Mouse (Mus musculus) megakaryocyte, embryonic 14.5 days (primary cell): ENCODE results near the gene Farp1. TPM values are rescaled to one million over a fixed set of nuclear protein-coding genes. Genes with fewer than 3 reads are reported as not detected.
"Not testable (repeated sequence)": the region's sequence is repeated elsewhere in the genome, so short reads cannot be mapped to it uniquely, and the experiment has no call there.

Experiments
- H3K27me3 ChIP-seq: replicated peaks from 2 replicates; pipeline ENCODE3; 2012; ENCODE audit warnings: inconsistent platforms
- H3K36me3 ChIP-seq: replicated peaks from 2 replicates; pipeline ENCODE3; 2012; ENCODE audit warnings: low read length, inconsistent platforms, mixed read lengths
- H3K4me1 ChIP-seq: 2 replicates; pipeline ENCODE4 v1.6.1; 2012; ENCODE audit warnings: inconsistent platforms
- H3K4me3 ChIP-seq: replicated peaks from 2 replicates; pipeline ENCODE3; 2012; ENCODE audit warnings: moderate library complexity, mild to moderate bottlenecking, inconsistent platforms
- H3K9me3 ChIP-seq: 2 replicates; pipeline ENCODE4 v1.6.1; 2012; ENCODE audit warnings: inconsistent platforms
- FLI1 ChIP-seq: IDR thresholded peaks from 2 replicates; pipeline ENCODE4 v1.6.1; 2012; ENCODE audit warnings: low read length, inconsistent platforms, mixed read lengths
- GATA1 ChIP-seq: IDR thresholded peaks from 3 replicates; pipeline ENCODE4 v1.6.1; 2012; ENCODE audit warnings: mixed read lengths, low read length, inconsistent platforms, borderline replicate concordance
- polyA plus RNA-seq: library from polyadenylated mRNA; stranded (reverse); fragments of >175 nt; gene quantifications from 2 replicates; pipeline ENCODE4 v1.2.3, GENCODE M21; 2012; ENCODE audit warnings: low replicate concordance; ENCODE audit not compliant: insufficient read depth

Gene Farp1
- polyA plus RNA-seq, 1 experiment: not detected

DNA sequence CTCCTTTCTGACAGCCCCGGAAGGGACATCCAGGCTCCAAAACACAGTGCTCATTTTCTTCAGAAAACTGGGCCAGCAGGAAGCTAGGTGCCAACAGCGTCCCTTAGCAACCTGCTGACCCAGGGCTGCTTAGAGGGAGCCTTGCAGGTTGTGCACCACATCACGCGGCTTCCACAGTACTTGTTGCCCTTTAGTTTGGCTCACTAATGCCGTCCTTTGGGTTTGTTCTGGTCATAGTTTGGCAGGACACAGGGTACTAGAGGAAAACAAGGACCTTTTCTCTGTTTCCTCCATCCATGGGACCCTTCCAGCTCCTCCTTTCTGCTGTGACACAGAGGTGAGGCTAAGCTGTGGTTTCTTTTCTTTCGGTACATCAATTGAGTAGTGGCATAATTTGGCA lies 78.8 kb downstream of the Farp1 start:
- Histone ChIP-seq H3K4me3 (no peak overlapping the region), H3K4me1 (no peaks in the 10 kb centered on the region), H3K9me3 (0 out of 2 replicates have a peak, but pooled peaks cover 5% of the 10 kb centered on the region), H3K36me3 (no peaks in the 10 kb centered on the region), H3K27me3 (no peaks in the 10 kb centered on the region)
- TF ChIP-seq FLI1: no peak
- TF ChIP-seq GATA1: no peak

DNA sequence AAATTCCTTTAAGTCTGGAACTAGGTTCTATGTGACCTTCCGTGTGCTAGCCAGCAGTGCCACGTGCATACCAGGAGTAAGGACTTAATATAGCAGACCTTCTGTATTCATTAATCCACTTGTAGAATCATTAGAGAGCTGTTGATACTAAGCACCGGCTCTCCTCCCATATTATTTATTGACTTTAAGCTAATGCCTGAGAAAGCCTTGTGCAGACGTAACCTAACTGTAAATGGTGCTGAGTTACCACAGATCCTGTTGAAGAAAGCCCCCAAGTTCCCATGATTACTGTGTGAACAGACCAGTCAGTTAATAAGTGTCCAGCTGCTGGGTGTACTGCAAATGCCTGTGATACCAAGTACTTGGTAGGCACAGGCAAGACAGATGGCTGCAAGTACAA lies 81.7 kb downstream of the Farp1 start:
- H3K9me3 ChIP-seq: 0 out of 2 replicates have a peak, but pooled peaks cover 5% of the 10 kb centered on the region
- H3K27me3 ChIP-seq: no peaks in the 10 kb centered on the region
- TF ChIP-seq GATA1: no peak
- TF ChIP-seq FLI1: no peak
- H3K4me1 ChIP-seq: no peaks in the 10 kb centered on the region
- H3K4me3 ChIP-seq: no peak overlapping the region
- H3K36me3 ChIP-seq: no peaks in the 10 kb centered on the region

DNA sequence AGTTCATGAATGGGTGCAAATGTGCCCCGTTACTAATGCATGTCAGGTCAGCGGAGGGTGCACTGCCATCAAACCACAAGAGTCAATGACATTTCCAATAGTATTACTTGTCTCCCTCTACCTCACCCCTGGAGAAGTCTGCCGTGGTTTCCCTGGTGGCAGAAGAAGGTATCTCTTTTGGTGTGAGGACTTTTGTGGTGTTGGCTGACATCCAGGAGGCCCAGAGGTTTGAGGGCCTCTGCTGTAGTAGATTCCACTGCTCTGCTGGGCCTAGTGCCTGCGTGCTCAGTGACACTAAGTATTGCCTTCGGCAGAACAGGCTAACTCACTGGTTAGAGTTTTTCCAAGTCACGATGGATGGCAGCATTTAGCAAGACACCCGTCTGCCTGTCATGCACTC lies 83.9 kb downstream of the Farp1 start:
- Histone ChIP-seq H3K4me1 (no peaks in the 10 kb centered on the region), H3K27me3 (no peaks in the 10 kb centered on the region), H3K9me3 (0 out of 2 replicates have a peak, but pooled peaks cover 5% of the 10 kb centered on the region), H3K36me3 (no peaks in the 10 kb centered on the region), H3K4me3 (no peak overlapping the region)
- TF ChIP-seq FLI1 (no peak), GATA1 (no peak)

DNA sequence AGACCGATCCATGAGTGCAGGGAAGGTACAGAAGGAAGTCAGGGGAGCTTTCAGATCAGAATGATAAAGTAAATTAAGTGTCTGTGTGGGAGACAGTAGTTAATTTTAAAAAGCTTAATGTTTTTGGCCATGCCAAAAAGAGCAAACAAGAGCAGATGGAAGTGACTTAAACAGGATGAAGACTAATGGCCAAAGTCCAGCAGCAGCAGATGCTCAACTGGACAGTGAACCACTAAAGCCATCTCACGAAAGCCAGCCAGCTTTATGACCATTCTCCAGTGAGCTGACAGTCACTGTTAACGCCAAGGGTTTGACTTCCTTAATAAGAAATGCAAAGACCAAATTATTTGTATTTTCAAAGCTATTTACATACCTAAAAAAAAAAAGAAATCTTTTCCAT lies 86.7 kb downstream of the Farp1 start:
- Histone ChIP-seq H3K4me1 (no peaks in the 10 kb centered on the region), H3K36me3 (no peaks in the 10 kb centered on the region), H3K9me3 (no peaks in the 10 kb centered on the region), H3K4me3 (no peak overlapping the region), H3K27me3 (no peaks in the 10 kb centered on the region)
- no peak for TF ChIP-seq FLI1
- TF ChIP-seq GATA1: no peak

DNA sequence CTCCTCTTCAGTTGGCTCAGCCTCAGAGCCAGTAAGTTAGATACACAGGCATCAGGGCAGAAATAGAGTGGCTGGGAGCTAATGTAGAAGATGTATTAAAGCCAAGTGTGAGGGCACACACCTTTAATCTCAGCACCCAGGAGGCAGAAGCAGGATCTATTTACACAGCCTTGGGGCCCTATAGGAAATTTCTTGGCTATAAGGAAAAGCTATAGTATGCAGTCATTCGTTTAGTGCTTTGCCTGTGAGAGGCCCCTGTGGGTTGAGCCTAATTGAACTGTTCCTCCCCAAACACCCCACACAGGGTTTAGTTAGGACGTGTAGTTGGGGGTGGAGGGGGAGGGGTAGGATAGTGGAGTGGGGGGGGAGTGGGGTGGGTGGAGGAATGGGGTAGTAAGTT lies 87.9 kb downstream of the Farp1 start:
- no peaks in the 10 kb centered on the region for H3K4me1 ChIP-seq
- no peaks in the 10 kb centered on the region for H3K27me3 ChIP-seq
- no peak for TF ChIP-seq FLI1
- TF ChIP-seq GATA1: no peak
- H3K36me3 ChIP-seq: no peaks in the 10 kb centered on the region
- H3K9me3 ChIP-seq: no peaks in the 10 kb centered on the region
- no peak overlapping the region for H3K4me3 ChIP-seq

DNA sequence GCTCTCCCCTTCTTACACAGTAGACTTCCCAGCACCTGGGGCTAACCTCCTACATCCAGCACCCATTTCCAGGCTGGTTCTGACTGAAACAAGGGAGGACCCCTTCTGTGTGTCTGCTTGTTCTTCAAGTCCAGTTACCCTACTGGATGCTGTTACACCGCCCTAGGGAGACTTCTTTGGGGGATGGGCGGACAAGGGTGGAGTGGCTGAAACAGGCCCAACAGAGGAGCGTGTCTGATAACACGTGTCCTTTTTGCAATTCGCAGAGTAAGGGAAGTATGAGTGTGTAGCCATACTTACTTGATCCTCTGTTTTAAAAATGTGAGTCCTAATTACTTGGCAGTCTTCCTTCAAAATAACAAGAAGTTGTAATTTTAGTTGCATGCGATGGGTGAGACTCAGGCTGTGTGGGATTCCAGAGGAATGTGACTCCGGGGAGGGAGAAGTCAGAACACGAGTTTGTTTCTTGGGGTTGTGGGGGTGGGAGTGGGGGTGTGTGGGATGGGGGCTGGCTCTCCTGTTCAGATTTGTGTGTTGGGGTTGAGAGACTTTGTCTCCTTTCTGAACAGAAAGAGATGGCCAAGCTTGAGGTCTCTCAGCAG lies 89.5 kb downstream of the Farp1 start:
- Histone ChIP-seq H3K27me3 (no peaks in the 10 kb centered on the region), H3K4me1 (no peaks in the 10 kb centered on the region), H3K9me3 (no peaks in the 10 kb centered on the region), H3K4me3 (no peak overlapping the region), H3K36me3 (no peaks in the 10 kb centered on the region)
- TF ChIP-seq FLI1 (no peak), GATA1 (no peak)

DNA sequence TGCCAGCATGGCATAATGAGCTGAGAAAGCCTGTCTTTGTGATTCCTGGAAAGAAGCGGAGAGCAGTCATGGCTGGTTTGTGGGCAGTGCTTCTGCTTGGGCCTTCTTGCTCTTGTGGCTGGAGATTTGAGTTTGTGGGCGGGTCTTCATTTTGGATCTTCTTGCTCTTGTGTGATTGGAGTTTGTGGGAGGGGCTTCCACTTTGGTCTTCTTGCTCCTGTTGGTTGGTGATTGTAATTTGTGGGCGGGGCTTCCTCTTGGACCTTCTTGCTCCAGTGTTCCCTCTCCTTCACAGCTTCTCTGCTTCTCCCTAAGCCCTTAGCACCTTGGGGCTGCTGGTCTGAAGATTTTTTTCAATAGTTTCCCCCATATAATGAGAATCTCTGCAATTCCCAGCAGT lies 90.7 kb downstream of the Farp1 start:
- TF ChIP-seq FLI1: no peak
- TF ChIP-seq GATA1: no peak
- Histone ChIP-seq H3K36me3 (no peaks in the 10 kb centered on the region), H3K9me3 (no peaks in the 10 kb centered on the region), H3K27me3 (no peaks in the 10 kb centered on the region), H3K4me3 (no peak overlapping the region), H3K4me1 (no peaks in the 10 kb centered on the region)

DNA sequence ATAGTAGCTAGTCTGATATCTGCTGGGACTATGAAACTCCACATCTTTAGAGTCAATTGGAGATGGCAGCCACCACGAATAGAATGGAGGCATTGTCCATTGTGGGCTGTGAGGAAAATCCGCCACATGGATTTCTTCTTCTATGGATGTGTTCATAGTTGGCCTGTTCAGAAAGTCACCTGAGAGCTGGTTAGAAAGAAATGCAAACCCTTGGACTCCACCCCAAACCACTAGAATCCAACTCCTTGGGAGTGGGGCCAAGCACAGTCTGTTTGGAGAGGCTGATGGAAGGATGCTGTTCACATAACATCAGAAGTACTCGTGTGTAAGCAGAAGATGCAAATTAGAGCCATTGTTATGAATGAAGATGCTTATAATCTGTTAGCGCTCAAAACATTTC lies 91.3 kb downstream of the Farp1 start:
- Histone ChIP-seq H3K27me3 (no peaks in the 10 kb centered on the region), H3K4me3 (no peak overlapping the region), H3K9me3 (no peaks in the 10 kb centered on the region), H3K4me1 (peaks cover under 1% of the 10 kb centered on the region; the same call in 1 of the 2 replicates), H3K36me3 (no peaks in the 10 kb centered on the region)
- TF ChIP-seq GATA1 (no peak), FLI1 (no peak)

DNA sequence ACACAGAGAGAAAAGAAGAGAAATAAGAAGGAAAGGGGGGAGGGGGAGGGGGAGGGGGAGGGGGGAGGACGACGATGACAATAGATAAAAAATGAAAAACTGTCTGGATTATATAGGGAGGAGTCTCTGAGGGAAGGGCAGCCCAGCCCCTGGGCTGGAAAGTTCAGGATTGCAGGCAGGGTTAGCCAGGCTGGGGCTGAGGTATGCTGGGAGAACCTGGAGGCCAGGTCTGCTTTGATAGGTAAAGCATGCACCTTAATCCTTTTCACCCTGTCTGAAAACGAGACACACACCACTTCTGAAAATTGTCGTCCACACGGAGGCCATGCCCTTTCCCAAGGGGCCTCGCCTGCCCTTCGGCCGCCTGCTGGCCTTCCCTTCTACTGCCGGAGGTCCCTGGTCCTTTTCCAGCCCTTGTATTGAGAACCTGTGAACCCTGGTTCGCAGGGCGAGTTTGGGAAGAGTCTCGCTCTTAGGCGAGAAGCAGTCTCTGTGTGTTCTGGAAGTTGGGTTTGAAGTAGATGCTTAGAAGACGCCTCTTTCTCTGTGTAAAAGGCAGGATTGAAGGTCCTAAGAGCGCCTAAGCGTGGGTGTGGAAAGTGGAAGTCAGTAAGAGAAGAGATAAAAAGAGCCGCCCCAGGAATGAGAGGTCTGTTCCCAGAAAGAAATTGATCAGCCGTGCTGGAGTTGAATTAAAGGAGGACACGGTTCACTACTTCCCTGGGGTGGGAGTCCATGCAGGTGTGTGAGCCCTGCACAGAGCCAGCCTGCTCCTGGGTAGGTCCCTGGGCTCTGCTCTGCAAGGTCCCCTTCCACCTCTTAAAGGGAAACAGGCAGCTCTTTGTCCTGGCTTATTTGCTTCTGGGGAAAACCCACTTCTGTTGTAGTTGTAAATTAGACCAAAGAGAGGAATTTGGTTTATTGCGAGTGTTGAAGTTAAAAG lies 94.1 kb downstream of the Farp1 start:
- TF ChIP-seq FLI1 (no peak), GATA1 (no peak)
- no peak overlapping the region for H3K4me3 ChIP-seq
- no peaks in the 10 kb centered on the region for H3K36me3 ChIP-seq
- no peaks in the 10 kb centered on the region for H3K27me3 ChIP-seq
- peaks cover 5% of the 10 kb centered on the region; the same call in 1 of the 2 replicates for H3K4me1 ChIP-seq
- H3K9me3 ChIP-seq: no peaks in the 10 kb centered on the region

DNA sequence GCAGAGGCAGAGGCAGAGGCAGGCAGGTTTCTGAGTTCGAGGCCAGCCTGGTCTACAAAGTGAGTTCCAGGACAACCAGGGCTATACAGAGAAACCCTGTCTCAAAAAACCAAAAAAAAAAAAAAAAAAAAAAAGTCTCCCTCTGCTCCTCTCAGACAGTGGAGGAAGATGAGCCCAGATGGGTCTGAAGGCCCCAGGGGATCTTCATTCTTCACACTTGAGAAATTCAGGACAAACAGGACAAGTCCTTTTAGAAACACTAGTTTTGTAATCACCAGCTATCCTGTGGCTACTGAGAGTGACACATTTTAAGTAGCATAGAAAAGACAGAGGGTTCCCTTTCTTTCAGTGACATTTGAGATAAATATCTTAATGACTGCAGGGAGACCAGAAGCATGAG lies 95.4 kb downstream of the Farp1 start:
- not testable (repeated sequence) for H3K9me3 ChIP-seq, H3K36me3 ChIP-seq, H3K4me1 ChIP-seq, H3K27me3 ChIP-seq, H3K4me3 ChIP-seq
